Mouse (Mus musculus) layer of hippocampus, adult 2 months (tissue): ENCODE data around the gene Samd4. TPM values are rescaled to one million over a fixed set of nuclear protein-coding genes. Genes with fewer than 3 reads are reported as not detected.
A peak's percentile ranks its signal among the peaks of the same experiment; 100 is the strongest.

ENCODE experiments used
- DNase-seq, 2 experiments: peaks; one replicate each; pipeline ENCODE4 v3.0.0; 2022; ENCODE audit warnings: low spot score in 2 of 2
- H3K27ac ChIP-seq: fragments of 200-600 bp; 2 replicates; pipeline ENCODE4 v1.8.1; 2022
- H3K4me3 ChIP-seq: fragments of 200-600 bp; 2 replicates; pipeline ENCODE4 v1.8.1; 2022; ENCODE audit warnings: mild to moderate bottlenecking
- CTCF ChIP-seq: fragments of 200-600 bp; conservative IDR thresholded peaks from 2 replicates; pipeline ENCODE4 v1.8.1; 2022; ENCODE audit warnings: antibody characterized with exemption, mild to moderate bottlenecking, moderate library complexity
- total RNA-seq, 2 experiments: library from RNA; stranded (reverse); gene quantifications; 2 replicates each; pipeline ENCODE4 v1.2.3; 2021

Samd4 gene
- total RNA-seq, 2 experiments from 2014 or later, result 11.2 to 14.4 TPM

DNA sequence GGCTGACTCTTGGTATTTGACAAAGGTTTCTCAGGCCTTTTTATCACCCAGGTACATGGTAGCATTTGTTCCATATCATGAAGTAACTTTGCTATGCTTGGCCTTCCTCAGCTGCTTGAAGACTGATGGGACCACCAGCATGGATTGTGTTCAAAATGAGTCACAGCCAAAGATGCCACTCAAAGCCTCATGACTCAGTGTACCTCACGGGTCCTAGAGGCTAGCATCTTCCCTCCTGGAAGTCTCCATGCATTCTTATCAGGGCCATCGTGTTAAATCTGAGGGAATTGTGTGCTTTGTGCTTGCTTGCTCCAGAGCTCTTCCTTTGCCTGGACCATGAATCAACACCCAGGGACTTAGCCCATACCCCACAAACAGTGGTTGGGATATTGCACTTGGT, 89.1 kb downstream of the Samd4 start:
- Histone ChIP-seq H3K27ac (no peak overlapping the region), H3K4me3 (no peak overlapping the region)
- TF ChIP-seq CTCF, result no peak
- DNase-seq, result no peak

DNA sequence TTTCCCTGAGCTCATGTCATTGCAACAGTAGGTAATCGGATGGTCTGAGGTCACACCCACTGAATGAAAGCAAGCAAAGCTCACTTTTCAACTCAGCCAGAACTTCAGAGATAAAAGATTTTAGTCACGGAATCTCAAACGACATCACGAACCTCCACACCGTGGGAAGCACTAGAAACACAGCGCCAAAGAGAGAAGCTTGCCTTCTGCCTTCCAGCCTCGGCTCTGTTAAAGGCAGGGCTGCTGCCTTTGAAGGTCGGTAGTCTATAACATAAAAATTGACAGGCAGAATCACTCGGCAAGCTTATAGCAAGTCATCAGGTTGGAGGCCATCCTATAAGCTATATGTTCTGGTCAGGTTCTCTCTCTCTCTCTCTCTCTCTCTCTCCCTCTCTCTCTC, 92.2 kb downstream of the Samd4 start:
- no peak overlapping the region for H3K27ac ChIP-seq
- TF ChIP-seq CTCF, result no peak
- H3K4me3 ChIP-seq, result no peak overlapping the region
- no peak for DNase-seq

DNA sequence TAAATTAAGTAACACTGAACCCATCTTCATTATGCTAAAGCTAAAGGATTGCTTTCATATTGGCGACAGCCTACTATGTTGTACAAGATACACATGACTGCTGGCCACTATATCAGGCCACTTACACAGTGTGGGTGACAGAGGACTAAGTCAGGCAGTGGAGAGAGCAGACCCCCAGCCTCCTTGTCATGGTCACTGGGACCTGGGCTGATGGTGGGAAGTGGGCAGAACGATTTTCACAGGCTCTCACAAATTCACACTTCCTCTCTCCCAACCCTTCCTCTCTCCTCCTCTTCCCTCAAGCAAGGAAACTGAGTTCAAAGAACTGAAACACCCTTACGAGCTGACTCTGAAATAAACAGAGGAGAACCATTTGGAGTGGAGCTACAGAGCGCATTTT, 93.3 kb downstream of the Samd4 start:
- DNase-seq, result no peak
- no peak overlapping the region for H3K27ac ChIP-seq
- TF ChIP-seq CTCF, result no peak
- H3K4me3 ChIP-seq, result no peak overlapping the region

DNA sequence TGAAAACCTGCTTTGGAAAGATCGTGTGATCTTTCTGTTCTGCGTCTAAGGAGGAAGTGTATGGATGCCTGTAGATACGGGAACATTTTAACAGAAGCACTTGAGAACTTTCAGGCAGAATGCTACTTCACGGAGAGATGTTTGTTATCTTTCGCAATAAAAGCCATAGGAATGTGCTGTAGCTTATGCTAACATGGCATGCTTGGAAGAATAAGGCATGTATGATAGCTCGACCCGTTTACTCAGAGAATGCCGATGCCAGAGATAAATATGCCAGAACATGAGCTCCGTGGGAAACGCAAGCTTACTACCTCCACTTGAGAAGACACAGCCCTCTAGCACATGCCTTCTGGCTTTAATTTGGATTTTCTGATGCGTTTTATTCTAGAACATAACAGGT, 94.1 kb downstream of the Samd4 start:
- TF ChIP-seq CTCF, result no peak
- no peak overlapping the region for H3K4me3 ChIP-seq
- DNase-seq, result no peak
- H3K27ac ChIP-seq, result no peak overlapping the region

DNA sequence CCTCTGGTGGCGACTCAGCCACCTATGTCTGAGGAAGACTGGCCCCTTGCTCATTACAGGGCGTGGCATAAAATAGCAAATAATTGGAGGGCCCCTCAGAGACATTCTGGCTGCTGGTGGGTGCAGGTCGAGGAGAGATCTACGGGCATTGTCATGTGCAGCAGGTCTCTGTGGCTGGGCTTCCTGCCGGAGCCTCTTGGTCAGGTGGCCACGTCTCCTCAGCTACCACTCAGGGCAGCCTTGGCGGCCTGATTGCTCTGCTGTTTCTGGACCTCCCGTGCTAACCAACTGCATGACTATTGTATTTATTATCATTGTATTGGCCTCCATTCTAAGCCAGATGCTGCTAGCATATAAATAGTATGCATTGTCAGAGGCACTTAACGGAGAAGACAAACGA, 95.0 kb downstream of the Samd4 start:
- DNase-seq, result no peak
- Histone ChIP-seq H3K4me3 (no peak overlapping the region), H3K27ac (peak overlapping the region; percentile 6; the same call in 1 of the 2 replicates)
- TF ChIP-seq CTCF, result no peak

DNA sequence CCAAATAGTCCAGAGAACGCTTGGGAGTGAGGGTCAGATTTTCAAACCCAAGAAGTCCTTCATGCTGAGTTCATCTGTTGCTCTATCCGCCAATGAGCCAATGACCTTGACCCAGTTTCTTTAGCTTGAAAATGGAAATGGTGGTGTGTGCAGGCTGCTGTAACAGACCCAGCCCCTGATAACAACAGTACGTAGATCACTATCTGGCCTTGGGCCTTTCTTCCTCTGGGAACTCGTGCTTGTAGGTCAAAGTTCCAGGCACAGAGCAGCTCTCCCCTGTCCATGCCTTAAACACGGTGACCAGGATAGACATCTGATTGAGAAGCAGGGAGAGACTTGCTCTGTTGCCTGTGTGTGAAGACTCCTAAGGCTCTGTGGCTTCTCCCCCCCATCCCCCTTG, 96.5 kb downstream of the Samd4 start:
- TF ChIP-seq CTCF, result no peak
- Histone ChIP-seq H3K27ac (no peak overlapping the region), H3K4me3 (no peak overlapping the region)
- DNase-seq, result no peak

DNA sequence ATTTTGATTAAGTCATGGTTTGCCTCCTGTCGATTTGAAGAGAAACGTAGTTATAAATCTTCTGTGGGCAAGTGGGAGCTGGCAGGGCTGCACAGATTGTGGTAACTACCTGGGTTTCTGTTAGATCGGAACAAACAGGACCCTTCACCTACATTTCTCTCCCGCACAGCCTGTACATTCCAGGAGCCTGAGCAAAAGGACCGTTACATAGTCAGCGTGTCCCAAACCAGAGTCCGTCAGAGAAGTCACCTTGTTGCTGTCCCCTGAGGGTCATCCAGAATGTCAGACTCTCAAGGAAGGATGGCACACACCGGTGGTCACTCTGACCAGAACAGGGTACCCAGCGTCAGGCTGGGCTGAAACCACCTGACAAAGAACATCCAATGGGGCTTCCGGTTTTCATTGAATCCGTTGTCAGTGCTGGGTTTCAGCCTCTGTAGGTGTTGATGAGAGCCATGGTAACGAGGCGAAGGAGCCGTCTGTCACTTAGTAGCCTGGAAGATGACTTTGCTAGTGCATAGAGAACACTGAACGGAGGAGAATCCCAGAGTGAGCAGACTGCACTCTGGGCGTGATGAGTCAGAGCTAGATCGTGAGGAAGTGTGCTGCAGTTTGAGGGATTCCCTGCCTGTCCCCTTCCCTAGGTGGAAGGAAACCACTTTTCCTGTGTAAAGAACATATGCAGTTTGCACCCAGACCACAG, 98.2 kb downstream of the Samd4 start:
- peak; percentile 15 to 42 for DNase-seq
- Histone ChIP-seq H3K4me3 (peak overlapping the region; percentile 0; the same call in 1 of the 2 replicates), H3K27ac (no peak overlapping the region)
- TF ChIP-seq CTCF, result no peak

DNA sequence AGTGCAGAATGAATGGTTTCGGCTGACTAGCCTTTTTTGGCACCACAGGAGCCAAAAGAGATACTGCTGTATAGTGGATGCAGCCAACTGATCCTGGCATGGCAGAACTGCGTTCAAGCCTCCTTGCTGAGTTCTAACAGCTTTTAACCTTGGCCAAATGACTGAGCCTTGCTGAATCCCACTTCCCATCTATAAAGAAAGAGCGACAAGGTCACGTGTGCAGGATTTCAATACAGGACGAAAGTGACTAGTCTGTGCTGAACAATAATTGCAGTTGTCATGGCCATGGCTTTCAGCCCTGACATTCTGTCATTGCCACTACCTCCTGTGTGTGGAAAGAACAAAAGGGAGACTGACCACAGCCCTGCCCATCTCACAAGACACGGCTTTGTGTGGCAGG, 99.5 kb downstream of the Samd4 start:
- TF ChIP-seq CTCF, result no peak
- no peak for DNase-seq
- H3K27ac ChIP-seq, result no peak overlapping the region
- no peak overlapping the region for H3K4me3 ChIP-seq

DNA sequence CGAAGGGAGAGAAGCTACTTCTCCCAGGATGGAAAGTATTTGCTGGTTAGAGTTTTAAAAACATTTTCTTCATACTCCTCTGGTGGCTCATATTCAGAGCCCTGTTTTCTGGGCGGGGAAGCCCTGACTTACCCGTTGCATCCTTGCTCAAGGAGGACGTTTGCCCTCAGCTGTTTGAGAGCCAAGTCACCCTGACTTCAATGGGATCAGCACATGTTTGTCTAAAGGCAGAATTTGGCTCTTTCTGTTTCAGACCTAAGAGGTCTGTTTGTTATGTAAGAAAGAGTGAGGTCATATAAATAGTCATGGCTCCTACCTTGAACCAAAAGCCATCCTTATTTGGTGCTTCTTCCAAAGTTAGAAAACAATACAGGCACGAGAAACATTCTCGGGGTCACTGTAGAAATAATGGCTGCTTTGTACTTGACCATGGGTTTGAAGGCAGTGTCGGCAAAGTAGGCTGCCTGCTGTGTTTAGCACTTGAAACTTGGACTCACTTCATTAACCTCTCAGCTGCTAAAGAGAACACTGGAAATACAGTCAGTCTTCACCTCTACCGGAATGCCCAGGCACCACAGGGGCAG, 102.0 kb downstream of the Samd4 start:
- no peak overlapping the region for H3K4me3 ChIP-seq
- 0 out of 2 replicates have a peak overlapping the region, but pooled peaks have one; percentile 14 for H3K27ac ChIP-seq

DNA sequence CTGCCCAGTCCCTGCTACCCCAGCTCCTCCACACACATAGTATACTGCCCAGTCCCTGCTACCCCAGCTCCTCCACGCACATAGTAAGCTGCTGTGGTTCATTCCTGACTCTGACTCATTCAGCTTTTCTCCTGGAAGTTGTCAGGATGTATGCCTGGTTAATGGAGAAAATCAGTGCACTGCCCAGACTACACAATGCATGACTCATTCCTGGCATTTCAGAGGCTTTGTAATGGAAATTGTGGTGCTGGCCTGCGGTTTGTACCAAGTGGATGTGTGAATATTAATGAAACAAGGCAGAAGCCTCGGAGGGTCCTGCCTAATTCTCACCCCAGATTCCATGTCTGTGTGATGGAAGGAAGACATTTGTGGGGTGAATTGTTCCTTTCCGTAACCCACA, 107.0 kb downstream of the Samd4 start:
- Histone ChIP-seq H3K27ac (peak overlapping the region; percentile 62; the same call in 1 of the 2 replicates), H3K4me3 (no peak overlapping the region)
- DNase-seq, result no peak
- TF ChIP-seq CTCF, result no peak

More for the DNA sequence above, 102.0 kb downstream of the Samd4 start:
- no peak for TF ChIP-seq CTCF
- DNase-seq, result no peak

DNA sequence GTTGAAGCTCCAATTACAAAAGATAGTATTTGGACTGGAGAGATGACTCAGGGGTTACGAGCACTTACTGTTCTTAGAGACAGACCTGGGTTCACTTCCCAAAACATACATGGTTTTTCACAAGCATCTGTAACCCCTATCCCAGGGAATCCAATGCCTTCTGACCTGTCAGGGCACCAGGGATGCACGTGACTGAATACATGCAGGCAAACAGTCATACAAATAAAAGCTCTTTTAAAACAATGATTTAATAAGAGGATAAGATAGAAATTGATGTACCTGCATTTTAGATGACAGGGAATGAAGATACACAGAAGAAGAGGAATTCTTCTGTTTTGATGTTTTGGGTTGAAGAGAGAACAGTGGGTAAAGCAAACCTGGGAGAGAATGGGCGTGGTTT, 107.8 kb downstream of the Samd4 start:
- Histone ChIP-seq H3K27ac (0 out of 2 replicates have a peak overlapping the region, but pooled peaks have one; percentile 62), H3K4me3 (no peak overlapping the region)
- TF ChIP-seq CTCF, result no peak
- no peak for DNase-seq

DNA sequence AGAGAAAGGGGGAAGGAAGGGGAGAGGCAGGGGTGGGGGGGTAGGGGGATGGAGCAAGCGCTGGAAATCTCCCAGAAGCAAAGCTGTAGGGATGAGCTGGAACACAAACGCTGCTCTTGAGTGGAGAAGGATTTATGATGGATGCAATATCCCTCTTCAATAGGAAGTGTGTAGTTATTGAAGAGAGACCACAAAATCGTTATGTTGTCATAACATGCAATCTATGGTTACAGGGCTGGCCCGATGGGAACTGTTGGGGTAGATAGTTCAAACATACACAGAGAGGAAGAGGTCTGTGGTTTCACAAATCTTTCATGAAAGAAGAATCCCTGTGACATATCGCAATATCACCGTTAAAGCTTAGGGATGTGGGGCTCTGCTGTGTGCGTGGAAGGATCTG, 112.0 kb downstream of the Samd4 start:
- Histone ChIP-seq H3K4me3 (no peak overlapping the region), H3K27ac (no peak overlapping the region)
- TF ChIP-seq CTCF, result no peak
- DNase-seq, result no peak

DNA sequence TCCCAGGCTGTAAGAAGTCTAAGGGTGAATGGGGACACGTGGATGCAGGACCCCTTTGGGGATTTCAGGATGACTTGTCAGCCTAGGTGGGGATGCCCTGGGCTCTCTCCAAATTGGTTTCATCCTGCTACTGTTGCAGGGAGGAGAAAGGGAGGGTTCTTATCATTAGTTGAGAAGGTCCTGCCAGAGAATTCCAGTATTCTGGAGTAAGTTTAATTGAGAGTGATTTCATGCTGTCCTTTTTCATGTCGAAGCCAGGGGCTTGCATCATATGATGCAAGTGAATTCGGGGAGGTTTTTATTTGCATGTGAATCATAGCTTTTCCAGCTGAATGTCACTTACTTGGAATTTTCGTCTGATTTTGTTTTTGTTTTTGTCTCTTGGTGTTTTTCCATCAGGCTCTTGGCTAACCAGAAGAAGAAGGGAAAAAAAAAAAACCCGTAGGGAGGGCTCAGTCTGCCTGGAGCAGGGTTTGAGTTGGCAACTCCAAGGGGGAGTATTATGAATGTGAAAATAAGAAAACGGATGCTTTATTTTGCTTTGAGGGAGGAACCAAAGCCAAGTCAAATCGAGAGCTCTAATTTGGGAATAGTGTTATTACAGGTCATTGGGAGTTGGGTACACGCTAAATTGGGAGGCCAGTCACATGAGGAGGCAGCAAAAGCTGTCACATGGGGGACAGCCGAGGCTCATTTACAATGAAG, 116.8 kb downstream of the Samd4 start:
- Histone ChIP-seq H3K27ac (peak overlapping the region; percentile 64; the same call in 1 of the 2 replicates), H3K4me3 (peak overlapping the region; percentile 17; the same call in 1 of the 2 replicates)
- TF ChIP-seq CTCF, result peak; percentile 17; the same call in 1 of the 2 replicates
- peak; percentile 15 to 16 for DNase-seq
